Mouse (Mus musculus): ENCODE data around the gene Ano8. TPM values are rescaled to one million over a fixed set of nuclear protein-coding genes. Genes with fewer than 3 reads are reported as not detected.
"Not testable (repeated sequence)": the region's sequence is repeated elsewhere in the genome, so short reads cannot be mapped to it uniquely, and the experiment has no call there.

Gene Ano8
- polyA plus RNA-seq, 1 experiment from 2014 or later = 23.7 TPM

- H3K27ac ChIP-seq = no peak overlapping the region
- no peak overlapping the region for H3K9ac ChIP-seq
- H3K27me3 ChIP-seq (replicated peaks) = no peaks in the 10 kb centered on the region
- no peaks in the 10 kb centered on the region for H3K9me3 ChIP-seq
- ATAC-seq (ENCODE audit: low FRiP score, low read depth) = no peak
- H3K4me3 ChIP-seq = no peak overlapping the region
- H3K36me3 ChIP-seq = peaks cover 12% of the 10 kb centered on the region
- H3K4me2 ChIP-seq (replicated peaks) = no peak overlapping the region
- 77% methylated on average over 2 of the region's 2 CpGs for WGBS
- no peaks in the 10 kb centered on the region for H3K4me1 ChIP-seq
Measured at GRCm38 (mm10) chr8:71452669-71453068, 33.1 kb downstream of the Ano8 start.

GRCm38 (mm10) chr8:71451777-71452176, 34.0 kb downstream of the Ano8 start:
- Histone ChIP-seq H3K9me3 (no peaks in the 10 kb centered on the region), H3K4me3 (no peak overlapping the region), H3K4me1 (no peaks in the 10 kb centered on the region), H3K27ac (no peak overlapping the region), H3K9ac (no peak overlapping the region), H3K36me3 (peaks cover 3% of the 10 kb centered on the region), H3K4me2 (replicated peaks) (no peak overlapping the region), H3K27me3 (replicated peaks) (no peaks in the 10 kb centered on the region)
- WGBS = 44% methylated on average over 11 of the region's 11 CpGs
- ATAC-seq (ENCODE audit: low FRiP score, low read depth) = no peak

GRCm38 (mm10) chr8:71451337-71451736, 34.4 kb downstream of the Ano8 start:
- Histone ChIP-seq H3K27ac (no peak overlapping the region), H3K4me1 (no peaks in the 10 kb centered on the region), H3K4me2 (replicated peaks) (no peak overlapping the region), H3K9me3 (no peaks in the 10 kb centered on the region), H3K9ac (no peak overlapping the region), H3K36me3 (no peaks in the 10 kb centered on the region; the same call in 1 of the 2 replicates), H3K4me3 (no peak overlapping the region), H3K27me3 (replicated peaks) (no peaks in the 10 kb centered on the region)
- WGBS = 65% methylated on average over 4 of the region's 4 CpGs
- ATAC-seq (ENCODE audit: low FRiP score, low read depth) = no peak

- Histone ChIP-seq H3K4me2 (replicated peaks) (no peak overlapping the region), H3K4me1 (no peaks in the 10 kb centered on the region), H3K9me3 (no peaks in the 10 kb centered on the region), H3K27ac (no peak overlapping the region), H3K9ac (no peak overlapping the region), H3K4me3 (no peak overlapping the region), H3K36me3 (no peaks in the 10 kb centered on the region), H3K27me3 (replicated peaks) (peaks cover 4% of the 10 kb centered on the region; the same call in 1 of the 2 replicates)
- ATAC-seq (ENCODE audit: low FRiP score, low read depth) = no peak
- WGBS = 86% methylated on average over 7 of the region's 7 CpGs
Measured at GRCm38 (mm10) chr8:71445096-71445495, 40.7 kb downstream of the Ano8 start.

GRCm38 (mm10) chr8:71441404-71441803, 44.4 kb downstream of the Ano8 start:
- Histone ChIP-seq H3K9me3 (no peaks in the 10 kb centered on the region), H3K4me2 (replicated peaks) (no peak overlapping the region), H3K4me3 (no peak overlapping the region), H3K9ac (no peak overlapping the region), H3K27ac (no peak overlapping the region), H3K36me3 (no peaks in the 10 kb centered on the region), H3K4me1 (no peaks in the 10 kb centered on the region), H3K27me3 (replicated peaks) (peaks cover 4% of the 10 kb centered on the region; the same call in 1 of the 2 replicates)
- 0% methylated on average over 7 of the region's 7 CpGs for WGBS
- ATAC-seq (ENCODE audit: low FRiP score, low read depth) = no peak; the same call in 1 of the 2 replicates

- H3K36me3 ChIP-seq = no peaks in the 10 kb centered on the region
- H3K27me3 ChIP-seq (replicated peaks) = peaks cover 2% of the 10 kb centered on the region; the same call in 1 of the 2 replicates
- H3K4me2 ChIP-seq (replicated peaks) = no peak overlapping the region
- H3K9ac ChIP-seq = no peak overlapping the region
- no peaks in the 10 kb centered on the region for H3K4me1 ChIP-seq
- 63% methylated on average over 3 of the region's 3 CpGs for WGBS
- no peak for ATAC-seq (ENCODE audit: low FRiP score, low read depth)
- no peak overlapping the region for H3K4me3 ChIP-seq
- H3K9me3 ChIP-seq = no peaks in the 10 kb centered on the region
- H3K27ac ChIP-seq = no peak overlapping the region
Measured at GRCm38 (mm10) chr8:71437041-71437440, 48.7 kb downstream of the Ano8 start.

GRCm38 (mm10) chr8:71432935-71433334, 52.8 kb downstream of the Ano8 start:
- not testable (repeated sequence) for H3K4me1 ChIP-seq; H3K4me3 ChIP-seq; H3K9ac ChIP-seq; H3K36me3 ChIP-seq; H3K4me2 ChIP-seq (replicated peaks); H3K27me3 ChIP-seq (replicated peaks); ATAC-seq (ENCODE audit: low FRiP score, low read depth); H3K9me3 ChIP-seq; H3K27ac ChIP-seq
- 77% methylated on average over 1 of the region's 1 CpGs for WGBS

Other genes with a start within 250 kb of the Ano8 start
- gene Myo9b, start 213.2 kb downstream of the Ano8 start, polyA plus RNA-seq (2016; fragmentation: Nextera tagmentation; extraction: Ambion mirVana) = 18.9 and 22.5 TPM in 2 replicates
- gene Haus8, start 213.0 kb downstream of the Ano8 start, polyA plus RNA-seq (2016; fragmentation: Nextera tagmentation; extraction: Ambion mirVana) = 51.5 and 52.3 TPM in 2 replicates
- 82.8 and 91.6 TPM in 2 replicates for gene Use1, start 119.1 kb downstream of the Ano8 start, polyA plus RNA-seq (2016; fragmentation: Nextera tagmentation; extraction: Ambion mirVana)
- gene Ocel1, start 114.7 kb downstream of the Ano8 start, polyA plus RNA-seq (2016; fragmentation: Nextera tagmentation; extraction: Ambion mirVana) = 5.3 and 5.7 TPM in 2 replicates
- gene Nr2f6, start 104.0 kb downstream of the Ano8 start, polyA plus RNA-seq (2016; fragmentation: Nextera tagmentation; extraction: Ambion mirVana) = 61.5 and 67.0 TPM in 2 replicates
- gene Ushbp1, start 90.2 kb downstream of the Ano8 start, polyA plus RNA-seq (2016; fragmentation: Nextera tagmentation; extraction: Ambion mirVana) = 6.0 and 6.8 TPM in 2 replicates
- 95.6 and 100 TPM in 2 replicates for gene Babam1, start 89.1 kb downstream of the Ano8 start, polyA plus RNA-seq (2016; fragmentation: Nextera tagmentation; extraction: Ambion mirVana)
- gene Ankle1, start 80.0 kb downstream of the Ano8 start, polyA plus RNA-seq (2016; fragmentation: Nextera tagmentation; extraction: Ambion mirVana) = 24.0 and 26.6 TPM in 2 replicates
- 121 and 128 TPM in 2 replicates for gene Abhd8, start 22.3 kb downstream of the Ano8 start, polyA plus RNA-seq (2016; fragmentation: Nextera tagmentation; extraction: Ambion mirVana)
- gene Mrpl34, start 21.0 kb downstream of the Ano8 start, polyA plus RNA-seq (2016; fragmentation: Nextera tagmentation; extraction: Ambion mirVana) = 234 and 246 TPM in 2 replicates
- 189 and 194 TPM in 2 replicates for gene Dda1, start 16.8 kb downstream of the Ano8 start, polyA plus RNA-seq (2016; fragmentation: Nextera tagmentation; extraction: Ambion mirVana)
- 13.6 and 16.3 TPM in 2 replicates for gene Gtpbp3, start 2.1 kb upstream of the Ano8 start, polyA plus RNA-seq (2016; fragmentation: Nextera tagmentation; extraction: Ambion mirVana)
- gene Plvap, start 25.8 kb upstream of the Ano8 start, polyA plus RNA-seq (2016; fragmentation: Nextera tagmentation; extraction: Ambion mirVana) = 41.7 and 48.7 TPM in 2 replicates
- 0.10 and 0.24 TPM in 2 replicates for gene Ccdc194, start 39.7 kb upstream of the Ano8 start, polyA plus RNA-seq (2016; fragmentation: Nextera tagmentation; extraction: Ambion mirVana)
- 13.8 and 16.4 TPM in 2 replicates for gene Bst2, start 51.5 kb upstream of the Ano8 start, polyA plus RNA-seq (2016; fragmentation: Nextera tagmentation; extraction: Ambion mirVana)
- gene Mvb12a, start 57.0 kb upstream of the Ano8 start, polyA plus RNA-seq (2016; fragmentation: Nextera tagmentation; extraction: Ambion mirVana) = 62.6 and 65.8 TPM in 2 replicates
- gene Tmem221, start 72.9 kb upstream of the Ano8 start, polyA plus RNA-seq (2016; fragmentation: Nextera tagmentation; extraction: Ambion mirVana) = 0.11 and 0.13 TPM in 2 replicates
- gene Nxnl1, start 80.6 kb upstream of the Ano8 start, polyA plus RNA-seq (2016; fragmentation: Nextera tagmentation; extraction: Ambion mirVana) = not detected in 2 replicates
- gene Slc27a1, start 82.9 kb upstream of the Ano8 start, polyA plus RNA-seq (2016; fragmentation: Nextera tagmentation; extraction: Ambion mirVana) = 46.1 and 46.5 TPM in 2 replicates
- gene Pgls, start 106.2 kb upstream of the Ano8 start, polyA plus RNA-seq (2016; fragmentation: Nextera tagmentation; extraction: Ambion mirVana) = 198 and 217 TPM in 2 replicates
- 4.9 and 6.1 TPM in 2 replicates for gene Fam129c, start 111.7 kb upstream of the Ano8 start, polyA plus RNA-seq (2016; fragmentation: Nextera tagmentation; extraction: Ambion mirVana)
- gene Colgalt1, start 125.0 kb upstream of the Ano8 start, polyA plus RNA-seq (2016; fragmentation: Nextera tagmentation; extraction: Ambion mirVana) = 60.9 and 67.2 TPM in 2 replicates
- 16.3 and 16.7 TPM in 2 replicates for gene Unc13a, start 185.8 kb upstream of the Ano8 start, polyA plus RNA-seq (2016; fragmentation: Nextera tagmentation; extraction: Ambion mirVana)
- 3.8 and 4.2 TPM in 2 replicates for gene Jak3, start 190.3 kb upstream of the Ano8 start, polyA plus RNA-seq (2016; fragmentation: Nextera tagmentation; extraction: Ambion mirVana)
- gene Insl3, start 203.3 kb upstream of the Ano8 start, polyA plus RNA-seq (2016; fragmentation: Nextera tagmentation; extraction: Ambion mirVana) = 1.2 TPM in 1 of 2 replicates, not detected in the other
- gene B3gnt3, start 215.8 kb upstream of the Ano8 start, polyA plus RNA-seq (2016; fragmentation: Nextera tagmentation; extraction: Ambion mirVana) = 0.54 and 0.67 TPM in 2 replicates
- gene Fcho1, start 239.8 kb upstream of the Ano8 start, polyA plus RNA-seq (2016; fragmentation: Nextera tagmentation; extraction: Ambion mirVana) = 34.4 and 38.4 TPM in 2 replicates

Data from neural tube, embryonic 12.5 days (tissue).